Mouse (Mus musculus) heart, postnatal 0 days (tissue): Measurements from ENCODE around the gene Kdelc1.

Experiments
- CTCF ChIP-seq: IDR thresholded peaks from 2 replicates; pipeline ENCODE4 v1.5.1; 2016; ENCODE audit warnings: antibody characterized with exemption, control low read depth, low read depth
- EP300 ChIP-seq: IDR thresholded peaks from 2 replicates; pipeline ENCODE4 v1.6.1; 2016; ENCODE audit warnings: antibody characterized with exemption, low read depth

- no peak for TF ChIP-seq CTCF
- no peak for TF ChIP-seq EP300
These were observed 15.7 kb downstream of the Kdelc1 start for GRCm38 (mm10) chr1:44102939-44103338.
